Mouse (Mus musculus) embryonic fibroblast, embryonic 13.5 days (primary cell): ENCODE results near the gene D630045J12Rik. TPM values are rescaled to one million over a fixed set of nuclear protein-coding genes. Genes with fewer than 3 reads are reported as not detected.

ENCODE experiments used
- H3K27ac ChIP-seq: 2 replicates; pipeline ENCODE4 v1.5.1; 2012; ENCODE audit warnings: low read length, control low read depth, inconsistent platforms; ENCODE audit not compliant: insufficient read depth
- H3K4me1 ChIP-seq: 2 replicates; pipeline ENCODE4 v1.6.1; 2011; ENCODE audit warnings: low read length; ENCODE audit not compliant: control insufficient read depth, insufficient read depth
- H3K4me3 ChIP-seq: 2 replicates; pipeline ENCODE4 v1.5.1; 2011; ENCODE audit warnings: mild to moderate bottlenecking, control low read depth, low read length; ENCODE audit not compliant: insufficient read depth
- CTCF ChIP-seq: IDR thresholded peaks from 2 replicates; pipeline ENCODE4 v1.5.1; 2011; ENCODE audit warnings: mild to moderate bottlenecking, control low read depth, low read length, moderate library complexity, borderline replicate concordance; ENCODE audit not compliant: insufficient read depth
- POLR2A ChIP-seq: IDR thresholded peaks from 2 replicates; pipeline ENCODE4 v1.6.1; 2011; ENCODE audit warnings: low read depth, mild to moderate bottlenecking, control low read depth, low read length, moderate library complexity
- polyA plus RNA-seq: library from polyadenylated mRNA; stranded (reverse); fragments of >200 nt; gene quantifications from 2 replicates; pipeline ENCODE4 v1.2.4, GENCODE M21; 2011; ENCODE audit warnings: low read depth; ENCODE audit not compliant: missing spikeins, insufficient read length

The D630045J12Rik gene
- polyA plus RNA-seq, 1 experiment, result 6.1 TPM

GRCm38 (mm10) chr6:38092539-38092938 is 161.3 kb downstream of the D630045J12Rik start:
- no peak overlapping the region for H3K4me3 ChIP-seq
- TF ChIP-seq POLR2A, result no peak
- TF ChIP-seq CTCF, result no peak
- H3K4me1 ChIP-seq, result peaks cover 13% of the 10 kb centered on the region
- no peak overlapping the region; the same call in 1 of the 2 replicates for H3K27ac ChIP-seq

GRCm38 (mm10) chr6:38087242-38088026 is 166.4 kb downstream of the D630045J12Rik start:
- H3K4me3 ChIP-seq, result no peak overlapping the region
- H3K4me1 ChIP-seq, result peaks cover 4% of the 10 kb centered on the region
- no peak overlapping the region for H3K27ac ChIP-seq
- TF ChIP-seq POLR2A (no peak), CTCF (no peak)

- Histone ChIP-seq H3K4me1 (peaks cover 8% of the 10 kb centered on the region), H3K27ac (no peak overlapping the region), H3K4me3 (no peak overlapping the region)
- TF ChIP-seq CTCF (no peak), POLR2A (no peak)
These were observed 170.6 kb downstream of the D630045J12Rik start for GRCm38 (mm10) chr6:38083204-38083603.

GRCm38 (mm10) chr6:38081727-38082341 is 172.0 kb downstream of the D630045J12Rik start:
- H3K27ac ChIP-seq, result peak overlapping the region; percentile 45
- H3K4me1 ChIP-seq, result peaks cover 8% of the 10 kb centered on the region
- H3K4me3 ChIP-seq, result no peak overlapping the region
- TF ChIP-seq POLR2A (no peak), CTCF (no peak)

- Histone ChIP-seq H3K4me3 (no peak overlapping the region), H3K27ac (no peak overlapping the region), H3K4me1 (peaks cover 8% of the 10 kb centered on the region)
- TF ChIP-seq POLR2A, result no peak
- TF ChIP-seq CTCF, result no peak
These were observed 173.4 kb downstream of the D630045J12Rik start for GRCm38 (mm10) chr6:38080364-38080763.

- H3K27ac ChIP-seq, result no peak overlapping the region
- no peak overlapping the region for H3K4me3 ChIP-seq
- TF ChIP-seq CTCF (no peak), POLR2A (no peak)
- no peaks in the 10 kb centered on the region for H3K4me1 ChIP-seq
These were observed 180.2 kb downstream of the D630045J12Rik start for GRCm38 (mm10) chr6:38073592-38073991.

Other genes starting within 250 kb of the D630045J12Rik start
- gene Svopl, start 207.0 kb downstream of the D630045J12Rik start, polyA plus RNA-seq, result not detected in 2 replicates
- not detected in 2 replicates for gene Tmem213, start 144.8 kb downstream of the D630045J12Rik start, polyA plus RNA-seq
- 0.44 TPM in 1 of 2 replicates, not detected in the other for gene Atp6v0a4, start 129.4 kb downstream of the D630045J12Rik start, polyA plus RNA-seq
- gene Zc3hav1l, start 45.2 kb upstream of the D630045J12Rik start, polyA plus RNA-seq, result 9.6 and 14.3 TPM in 2 replicates
- 38.3 and 51.3 TPM in 2 replicates for gene Zc3hav1, start 100.6 kb upstream of the D630045J12Rik start, polyA plus RNA-seq
- gene Ttc26, start 127.5 kb upstream of the D630045J12Rik start, polyA plus RNA-seq, result 10.4 and 10.7 TPM in 2 replicates
- 21.9 and 30.1 TPM in 2 replicates for gene Ubn2, start 179.9 kb upstream of the D630045J12Rik start, polyA plus RNA-seq